Mouse (Mus musculus): ENCODE measurements around the gene Sycp3. TPM values are rescaled to one million over a fixed set of nuclear protein-coding genes. Genes with fewer than 3 reads are reported as not detected.

Gene Sycp3
- total RNA-seq (2023): not detected

GRCm38 (mm10) chr10:88459502-88459992 lies at the start of gene Sycp3:
Gene Sycp3 (plus strand): TSS chr10:88459569.

GRCm38 (mm10) chr10:88503421-88504314 lies 44.3 kb downstream of the Sycp3 start, which contains the start of gene Chpt1:
Gene Chpt1 (minus strand): TSS chr10:88504073.

Other genes starting within 250 kb of the Sycp3 start
- 0.58 TPM for gene Dram1, start 80.5 kb upstream of the Sycp3 start, total RNA-seq (2023)
- gene Gnptab, start 80.4 kb upstream of the Sycp3 start, total RNA-seq (2023): 31.1 TPM
- 4.5 TPM for gene Chpt1, start 44.5 kb downstream of the Sycp3 start, total RNA-seq (2023)
- gene Mybpc1, start 145.6 kb downstream of the Sycp3 start, total RNA-seq (2023): 0.58 TPM
- 4.2 TPM for gene Spic, start 225.4 kb downstream of the Sycp3 start, total RNA-seq (2023)